Mouse (Mus musculus) testis, adult 2 months (tissue): ENCODE measurements around the gene Pik3r1.

ENCODE experiments used
- CTCF ChIP-seq: fragments of 200-500 bp; IDR thresholded peaks from 2 replicates; pipeline ENCODE4 v1.5.1; 2012; ENCODE audit warnings: low read depth, mild to moderate bottlenecking, inconsistent platforms, low read length, moderate library complexity; ENCODE audit not compliant: control insufficient read depth, insufficient read depth, insufficient replicate concordance
- POLR2A ChIP-seq: fragments of 200-500 bp; IDR thresholded peaks from 2 replicates; pipeline ENCODE4 v1.6.1; 2012; ENCODE audit warnings: low read depth, mild to moderate bottlenecking, inconsistent platforms, low read length, moderate library complexity; ENCODE audit not compliant: control insufficient read depth

GRCm38 (mm10) chr13:101699742-101700141 is 68.3 kb downstream of the Pik3r1 start:
- TF ChIP-seq POLR2A (no peak), CTCF (no peak)
